Comparison of ENCODE assay signal across 12 mouse cellular contexts in the genomic region with DNA sequence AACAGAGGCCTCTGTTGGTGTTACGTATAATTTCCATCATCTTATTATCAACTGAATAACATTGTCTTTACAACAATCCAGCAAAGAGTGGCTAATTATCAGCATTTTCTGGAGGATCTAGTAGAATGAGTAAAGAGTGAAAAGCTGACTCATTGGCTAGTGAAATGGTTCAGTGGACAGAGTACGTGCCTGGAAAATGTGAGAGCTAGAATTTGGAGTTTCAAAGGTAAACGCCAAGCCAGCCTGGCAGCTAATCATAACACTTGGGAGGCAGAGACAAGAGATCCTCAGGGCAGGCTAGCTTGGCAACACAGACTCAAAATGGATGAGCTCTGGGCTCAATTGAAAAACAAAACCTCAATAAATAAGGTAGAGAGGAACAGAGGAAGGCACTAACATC.
"Had no signal": no experiment of that assay in that cellular context is flagged by ENCODE, and none has a peak within 500 bp of the region (broad histone marks: within the 10 kb centered on the region; RNA-seq: fewer than 3 reads in every experiment).

No protein-coding gene starts in this region.

- H3K4me3 ChIP-seq: layer of hippocampus, adult 2 months; left cerebral cortex, adult 2 months; liver, embryonic 13.5 days had no signal

- ATAC-seq: intestine, postnatal 0 days had no signal

- H3K27ac ChIP-seq: layer of hippocampus, adult 2 months; left cerebral cortex, adult 2 months; liver, embryonic 13.5 days had no signal

- H3K9me3 ChIP-seq: liver, embryonic 13.5 days had no signal

- H3K27me3 ChIP-seq: liver, embryonic 13.5 days had no signal

- H3K9ac ChIP-seq: liver, embryonic 13.5 days had no signal

- H3K36me3 ChIP-seq: liver, embryonic 13.5 days had no signal

- H3K4me2 ChIP-seq: liver, embryonic 13.5 days; midbrain, embryonic 11.5 days had no signal

- DNase-seq: layer of hippocampus, postnatal 36 days; liver, embryonic 13.5 days; lung, adult 2 months; lung, postnatal 14 days; lung, postnatal 4 days; midbrain, embryonic 14.5 days; thymus, adult 18-20 months; thymus, postnatal 36 days had no signal

- H3K4me1 ChIP-seq: liver, embryonic 13.5 days had no signal
